In genomic region chr9:6298547-6298946, GRCm38 (mm10) we compare ENCODE assay signal across 29 mouse cellular contexts. TPM values are rescaled to one million over a fixed set of nuclear protein-coding genes. Genes with fewer than 3 reads are reported as not detected.
DNase-seq lines count a peak whose midpoint lies in the region; ATAC-seq and TF ChIP-seq lines count a peak whose summit lies in the region.
"Had no signal": no experiment of that assay in that cellular context is flagged by ENCODE, and none has a peak within 500 bp of the region (broad histone marks: within the 10 kb centered on the region; RNA-seq: fewer than 3 reads in every experiment).

No protein-coding gene starts in this region.

- no peak overlapping the region for H3K27ac ChIP-seq in forebrain, embryonic 11.5 days (ENCODE audit: low read depth, low read length)
- H3K27ac ChIP-seq in forebrain, embryonic 14.5 days (ENCODE audit: low read depth, low read length) = no peak overlapping the region
- peak overlapping the region; percentile 73 for H3K27ac ChIP-seq in olfactory bulb, adult 2 months (ENCODE audit: insufficient read depth, low read depth, low read length)
- no peak overlapping the region for H3K27ac ChIP-seq in neural tube, embryonic 15.5 days (replicated peaks)
- H3K27ac ChIP-seq: forebrain, embryonic 12.5 days; heart, embryonic 15.5 days; hindbrain, embryonic 10.5 days; hindbrain, embryonic 13.5 days; intestine, embryonic 15.5 days had no signal

- H3K9ac ChIP-seq in forebrain, embryonic 11.5 days (ENCODE audit: low read length) = no peak overlapping the region
- no peak overlapping the region for H3K9ac ChIP-seq in forebrain, embryonic 14.5 days (ENCODE audit: low read length)
- no peak overlapping the region for H3K9ac ChIP-seq in neural tube, embryonic 15.5 days (replicated peaks)
- H3K9ac ChIP-seq: forebrain, embryonic 12.5 days; heart, embryonic 15.5 days; hindbrain, embryonic 13.5 days; intestine, embryonic 15.5 days had no signal

- no peaks in the 10 kb centered on the region for H3K36me3 ChIP-seq in forebrain, embryonic 11.5 days (ENCODE audit: control insufficient read depth, insufficient read depth, low read length)
- H3K36me3 ChIP-seq in forebrain, embryonic 14.5 days (ENCODE audit: control insufficient read depth, insufficient read depth, low read length) = no peaks in the 10 kb centered on the region
- H3K36me3 ChIP-seq in neural tube, embryonic 15.5 days = no peaks in the 10 kb centered on the region
- H3K36me3 ChIP-seq: forebrain, embryonic 12.5 days; heart, embryonic 15.5 days; hindbrain, embryonic 10.5 days; hindbrain, embryonic 13.5 days; intestine, embryonic 15.5 days had no signal

- no peaks in the 10 kb centered on the region for H3K27me3 ChIP-seq in forebrain, embryonic 11.5 days (ENCODE audit: control insufficient read depth, insufficient read depth, low read length)
- no peaks in the 10 kb centered on the region for H3K27me3 ChIP-seq in forebrain, embryonic 14.5 days (replicated peaks; ENCODE audit: control insufficient read depth, insufficient read depth, low read length)
- no peaks in the 10 kb centered on the region for H3K27me3 ChIP-seq in neural tube, embryonic 15.5 days (replicated peaks)
- H3K27me3 ChIP-seq: forebrain, embryonic 12.5 days; heart, embryonic 15.5 days; hindbrain, embryonic 13.5 days; intestine, embryonic 15.5 days had no signal

- H3K9me3 ChIP-seq in forebrain, embryonic 11.5 days (ENCODE audit: control insufficient read depth, low read length) = no peaks in the 10 kb centered on the region
- H3K9me3 ChIP-seq in forebrain, embryonic 14.5 days (replicated peaks; ENCODE audit: control insufficient read depth, low read length) = no peaks in the 10 kb centered on the region
- H3K9me3 ChIP-seq in neural tube, embryonic 15.5 days (replicated peaks) = no peaks in the 10 kb centered on the region
- H3K9me3 ChIP-seq: forebrain, embryonic 12.5 days; heart, embryonic 15.5 days; hindbrain, embryonic 10.5 days; hindbrain, embryonic 13.5 days; intestine, embryonic 15.5 days had no signal

- 47% methylated on average over 2 of the region's 2 CpGs for WGBS in forebrain, embryonic 11.5 days
- WGBS in forebrain, embryonic 14.5 days = 46% methylated on average over 2 of the region's 2 CpGs
- WGBS in olfactory bulb, adult 2 months = 32% methylated on average over 2 of the region's 2 CpGs
- 54% methylated on average over 2 of the region's 2 CpGs for WGBS in neural tube, embryonic 15.5 days

- no peak overlapping the region for H3K4me3 ChIP-seq in forebrain, embryonic 11.5 days (ENCODE audit: low read depth, low read length)
- H3K4me3 ChIP-seq in forebrain, embryonic 14.5 days (ENCODE audit: low read depth, low read length) = no peak overlapping the region
- no peak overlapping the region for H3K4me3 ChIP-seq in olfactory bulb, adult 2 months (ENCODE audit: insufficient read depth, low read depth, low read length)
- no peak overlapping the region for H3K4me3 ChIP-seq in neural tube, embryonic 15.5 days (replicated peaks)
- H3K4me3 ChIP-seq: forebrain, embryonic 12.5 days; heart, embryonic 15.5 days; hindbrain, embryonic 10.5 days; hindbrain, embryonic 13.5 days; intestine, embryonic 15.5 days had no signal

- no peak overlapping the region for H3K4me2 ChIP-seq in forebrain, embryonic 11.5 days (ENCODE audit: low read depth, low read length, severe bottlenecking)
- H3K4me2 ChIP-seq in forebrain, embryonic 14.5 days (ENCODE audit: low read length) = no peak overlapping the region
- H3K4me2 ChIP-seq in neural tube, embryonic 15.5 days = no peak overlapping the region
- H3K4me2 ChIP-seq: forebrain, embryonic 12.5 days; heart, embryonic 11.5 days; heart, embryonic 15.5 days; hindbrain, embryonic 13.5 days; intestine, embryonic 15.5 days had no signal

- DNase-seq in forebrain, embryonic 11.5 days (ENCODE audit: low spot score) = no peak
- DNase-seq in forebrain, embryonic 14.5 days (ENCODE audit: low spot score) = no peak
- DNase-seq in brain, adult 2 months (ENCODE audit: low read depth, low spot score) = peak; percentile 39
- DNase-seq in spleen, adult 18-20 months = no peak
- DNase-seq: adrenal gland, adult 8-10 months; adrenal gland, postnatal 25 days; cerebellum, adult 11 months; cerebellum, adult 2 months; cerebellum, adult 9-11 months; gastrocnemius, postnatal 10 days; gastrocnemius, postnatal 36 days; heart, adult 11 months; heart, postnatal 10 days; heart, postnatal 36 days; kidney, adult 11 months had no signal

- TF ChIP-seq POLR2A in olfactory bulb, adult 2 months (IDR thresholded peaks at IDR 0.05; ENCODE audit: insufficient read depth, low read depth, low read length) = no peak

- H3K4me1 ChIP-seq in forebrain, embryonic 11.5 days (replicated peaks; ENCODE audit: control insufficient read depth, insufficient read depth, low read length) = no peaks in the 10 kb centered on the region
- H3K4me1 ChIP-seq in forebrain, embryonic 14.5 days (ENCODE audit: control insufficient read depth, insufficient read depth, low read length) = no peaks in the 10 kb centered on the region
- H3K4me1 ChIP-seq in olfactory bulb, adult 2 months (ENCODE audit: control insufficient read depth, insufficient read depth, low read length) = peaks cover 2% of the 10 kb centered on the region; the same call in 1 of the 2 replicates
- no peaks in the 10 kb centered on the region for H3K4me1 ChIP-seq in neural tube, embryonic 15.5 days
- H3K4me1 ChIP-seq: heart, embryonic 15.5 days; hindbrain, embryonic 13.5 days; intestine, embryonic 15.5 days had no signal

- TF ChIP-seq CTCF in olfactory bulb, adult 2 months (IDR thresholded peaks at IDR 0.05; ENCODE audit: insufficient read depth, low read depth, low read length) = no peak

- peak; percentile 58 for ATAC-seq in forebrain, embryonic 11.5 days (replicated peaks; ENCODE audit: low FRiP score)
- no peak for ATAC-seq in forebrain, embryonic 14.5 days
- ATAC-seq in neural tube, embryonic 15.5 days (ENCODE audit: low FRiP score) = no peak
- ATAC-seq: activated CD4-positive, CD25-positive, alpha-beta regulatory T cell, adult 4 months; CD4-positive, CD25-positive, alpha-beta regulatory T cell, adult 4 months; forebrain, embryonic 16.5 days; hindbrain, embryonic 16.5 days; intestine, embryonic 15.5 days had no signal

RNA-seq across cellular contexts. Expression of gene Ddi1, which starts 28.9 kb away (rescaled TPM):
- polyA plus RNA-seq in forebrain, embryonic 11.5 days (2014; fragmentation: Nextera tagmentation; extraction: Ambion mirVana) = 0.08 and 0.09 TPM in 2 replicates
- not detected in 2 replicates for polyA plus RNA-seq in forebrain, embryonic 14.5 days (2014; fragmentation: Nextera tagmentation; extraction: Ambion mirVana)
- not detected in 2 replicates for polyA plus RNA-seq in olfactory bulb, adult 2 months (2012; ENCODE audit: insufficient read depth, insufficient read length, low replicate concordance, missing spikeins)
- 0.03 and 0.08 TPM in 2 replicates for polyA plus RNA-seq in neural tube, embryonic 15.5 days (2015; fragmentation: Nextera tagmentation; extraction: Ambion mirVana)
- polyA plus RNA-seq: activated CD4-positive, CD25-positive, alpha-beta regulatory T cell, adult 4 months; C2C12; CD4-positive, CD25-positive, alpha-beta regulatory T cell, adult 4 months; cerebellum, adult 2 months; embryonic facial prominence, embryonic 11.5 days; forebrain, embryonic 12.5 days; forebrain, embryonic 16.5 days had no signal
